Mouse (Mus musculus): ENCODE measurements at regions not wholly inside any gene's neighbourhood (a gene's known extent, or its start where the extent isn't known, plus 50 kb on each side); places are given as distances from the start of the nearest gene placed in this dataset.

- Histone ChIP-seq H3K4me1 (ENCODE audit: control insufficient read depth, insufficient read depth, low read length) (no peaks in the 10 kb centered on the region), H3K4me3 (ENCODE audit: low read depth, low read length) (no peak overlapping the region), H3K9ac (ENCODE audit: low read depth, low read length) (no peak overlapping the region), H3K27ac (ENCODE audit: low read depth, low read length) (no peak overlapping the region), H3K27me3 (ENCODE audit: control insufficient read depth, insufficient read depth, low read length) (no peaks in the 10 kb centered on the region), H3K36me3 (ENCODE audit: control insufficient read depth, insufficient read depth, low read length) (no peaks in the 10 kb centered on the region), H3K9me3 (replicated peaks; ENCODE audit: control insufficient read depth, low read length) (no peaks in the 10 kb centered on the region), H3K4me2 (no peak overlapping the region)
- 53% methylated on average over 2 of the region's 2 CpGs for WGBS (ENCODE audit: insufficient replicate concordance)
- no peak for ATAC-seq (replicated peaks; ENCODE audit: insufficient number of reproducible peaks, low FRiP score, low TSS enrichment)
Observed at GRCm38 (mm10) chr2:171675411-171675810, 367.9 kb downstream of the Cbln4 start.

GRCm38 (mm10) chr2:171670945-171671547 lies 372.2 kb downstream of the Cbln4 start:
- Histone ChIP-seq H3K4me3 (ENCODE audit: low read depth, low read length) (no peak overlapping the region), H3K4me1 (ENCODE audit: control insufficient read depth, insufficient read depth, low read length) (no peaks in the 10 kb centered on the region), H3K9me3 (replicated peaks; ENCODE audit: control insufficient read depth, low read length) (no peaks in the 10 kb centered on the region), H3K9ac (ENCODE audit: low read depth, low read length) (no peak overlapping the region), H3K27ac (ENCODE audit: low read depth, low read length) (no peak overlapping the region), H3K36me3 (ENCODE audit: control insufficient read depth, insufficient read depth, low read length) (no peaks in the 10 kb centered on the region), H3K4me2 (no peak overlapping the region), H3K27me3 (ENCODE audit: control insufficient read depth, insufficient read depth, low read length) (no peaks in the 10 kb centered on the region)
- no peak; the same call in 1 of the 2 replicates for ATAC-seq (replicated peaks; ENCODE audit: insufficient number of reproducible peaks, low FRiP score, low TSS enrichment)
- WGBS (ENCODE audit: insufficient replicate concordance) = 73% methylated on average over 8 of the region's 8 CpGs

- 28% methylated on average over 4 of the region's 4 CpGs for WGBS (ENCODE audit: insufficient replicate concordance)
- H3K36me3 ChIP-seq (ENCODE audit: control insufficient read depth, insufficient read depth, low read length) = no peaks in the 10 kb centered on the region
- no peak overlapping the region for H3K4me2 ChIP-seq
- H3K27ac ChIP-seq (ENCODE audit: low read depth, low read length) = no peak overlapping the region
- H3K9ac ChIP-seq (ENCODE audit: low read depth, low read length) = no peak overlapping the region
- H3K27me3 ChIP-seq (ENCODE audit: control insufficient read depth, insufficient read depth, low read length) = no peaks in the 10 kb centered on the region
- ATAC-seq (replicated peaks; ENCODE audit: insufficient number of reproducible peaks, low FRiP score, low TSS enrichment) = no peak
- H3K4me1 ChIP-seq (ENCODE audit: control insufficient read depth, insufficient read depth, low read length) = no peaks in the 10 kb centered on the region
- no peaks in the 10 kb centered on the region for H3K9me3 ChIP-seq (replicated peaks; ENCODE audit: control insufficient read depth, low read length)
- H3K4me3 ChIP-seq (ENCODE audit: low read depth, low read length) = no peak overlapping the region
Observed at GRCm38 (mm10) chr2:171668791-171669645, 374.2 kb downstream of the Cbln4 start.

- Histone ChIP-seq H3K4me1 (ENCODE audit: control insufficient read depth, insufficient read depth, low read length) (no peaks in the 10 kb centered on the region), H3K4me3 (ENCODE audit: low read depth, low read length) (no peak overlapping the region), H3K9ac (ENCODE audit: low read depth, low read length) (no peak overlapping the region), H3K4me2 (no peak overlapping the region), H3K27ac (ENCODE audit: low read depth, low read length) (no peak overlapping the region), H3K36me3 (ENCODE audit: control insufficient read depth, insufficient read depth, low read length) (no peaks in the 10 kb centered on the region), H3K9me3 (replicated peaks; ENCODE audit: control insufficient read depth, low read length) (no peaks in the 10 kb centered on the region), H3K27me3 (ENCODE audit: control insufficient read depth, insufficient read depth, low read length) (no peaks in the 10 kb centered on the region)
- WGBS (ENCODE audit: insufficient replicate concordance) = 76% methylated on average over 6 of the region's 6 CpGs
- ATAC-seq (replicated peaks; ENCODE audit: insufficient number of reproducible peaks, low FRiP score, low TSS enrichment) = no peak
Observed at GRCm38 (mm10) chr2:171662571-171662970, 380.7 kb downstream of the Cbln4 start.

- no peak overlapping the region for H3K4me3 ChIP-seq (ENCODE audit: low read depth, low read length)
- no peak for ATAC-seq (replicated peaks; ENCODE audit: insufficient number of reproducible peaks, low FRiP score, low TSS enrichment)
Observed at GRCm38 (mm10) chr2:171661896-171662511, 381.3 kb downstream of the Cbln4 start.

GRCm38 (mm10) chr2:171657125-171657524 lies 386.1 kb downstream of the Cbln4 start:
- no peak overlapping the region for H3K4me3 ChIP-seq (ENCODE audit: low read depth, low read length)
- H3K36me3 ChIP-seq (ENCODE audit: control insufficient read depth, insufficient read depth, low read length) = no peaks in the 10 kb centered on the region
- 42% methylated on average over 7 of the region's 7 CpGs for WGBS (ENCODE audit: insufficient replicate concordance)
- H3K9ac ChIP-seq (ENCODE audit: low read depth, low read length) = no peak overlapping the region
- no peaks in the 10 kb centered on the region for H3K27me3 ChIP-seq (ENCODE audit: control insufficient read depth, insufficient read depth, low read length)
- H3K9me3 ChIP-seq (replicated peaks; ENCODE audit: control insufficient read depth, low read length) = no peaks in the 10 kb centered on the region
- ATAC-seq (replicated peaks; ENCODE audit: insufficient number of reproducible peaks, low FRiP score, low TSS enrichment) = no peak
- no peak overlapping the region for H3K27ac ChIP-seq (ENCODE audit: low read depth, low read length)
- H3K4me2 ChIP-seq = no peak overlapping the region
- H3K4me1 ChIP-seq (ENCODE audit: control insufficient read depth, insufficient read depth, low read length) = no peaks in the 10 kb centered on the region

More at GRCm38 (mm10) chr2:171661896-171662511, 381.3 kb downstream of the Cbln4 start:
- Histone ChIP-seq H3K36me3 (ENCODE audit: control insufficient read depth, insufficient read depth, low read length) (no peaks in the 10 kb centered on the region), H3K4me1 (ENCODE audit: control insufficient read depth, insufficient read depth, low read length) (no peaks in the 10 kb centered on the region), H3K9me3 (replicated peaks; ENCODE audit: control insufficient read depth, low read length) (no peaks in the 10 kb centered on the region), H3K27ac (ENCODE audit: low read depth, low read length) (no peak overlapping the region), H3K4me2 (no peak overlapping the region), H3K9ac (ENCODE audit: low read depth, low read length) (no peak overlapping the region), H3K27me3 (ENCODE audit: control insufficient read depth, insufficient read depth, low read length) (no peaks in the 10 kb centered on the region)
- 80% methylated on average over 8 of the region's 8 CpGs for WGBS (ENCODE audit: insufficient replicate concordance)

GRCm38 (mm10) chr2:171641730-171642129 lies 401.5 kb downstream of the Cbln4 start:
- no peak overlapping the region for H3K27ac ChIP-seq (ENCODE audit: low read depth, low read length)
- H3K4me3 ChIP-seq (ENCODE audit: low read depth, low read length) = no peak overlapping the region
- whole genome bisulfite sequencing (ENCODE audit: insufficient replicate concordance) = 79% methylated on average over 4 of the region's 4 CpGs
- H3K4me1 ChIP-seq (ENCODE audit: control insufficient read depth, insufficient read depth, low read length) = peaks cover 4% of the 10 kb centered on the region
- H3K36me3 ChIP-seq (ENCODE audit: control insufficient read depth, insufficient read depth, low read length) = no peaks in the 10 kb centered on the region
- no peaks in the 10 kb centered on the region for H3K27me3 ChIP-seq (ENCODE audit: control insufficient read depth, insufficient read depth, low read length)
- H3K9me3 ChIP-seq (replicated peaks; ENCODE audit: control insufficient read depth, low read length) = no peaks in the 10 kb centered on the region
- H3K9ac ChIP-seq (ENCODE audit: low read depth, low read length) = no peak overlapping the region
- no peak overlapping the region for H3K4me2 ChIP-seq
- no peak for ATAC-seq (replicated peaks; ENCODE audit: insufficient number of reproducible peaks, low FRiP score, low TSS enrichment)

GRCm38 (mm10) chr2:171640478-171640877 lies 402.8 kb downstream of the Cbln4 start:
- Histone ChIP-seq H3K4me2 (no peak overlapping the region), H3K27ac (ENCODE audit: low read depth, low read length) (no peak overlapping the region), H3K9ac (ENCODE audit: low read depth, low read length) (no peak overlapping the region), H3K27me3 (ENCODE audit: control insufficient read depth, insufficient read depth, low read length) (no peaks in the 10 kb centered on the region), H3K9me3 (replicated peaks; ENCODE audit: control insufficient read depth, low read length) (no peaks in the 10 kb centered on the region), H3K4me3 (ENCODE audit: low read depth, low read length) (no peak overlapping the region), H3K4me1 (ENCODE audit: control insufficient read depth, insufficient read depth, low read length) (peaks cover 4% of the 10 kb centered on the region), H3K36me3 (ENCODE audit: control insufficient read depth, insufficient read depth, low read length) (no peaks in the 10 kb centered on the region)
- 78% methylated on average over 9 of the region's 9 CpGs for WGBS (ENCODE audit: insufficient replicate concordance)
- no peak for ATAC-seq (replicated peaks; ENCODE audit: insufficient number of reproducible peaks, low FRiP score, low TSS enrichment)

All from heart, embryonic 11.5 days (tissue).